Mouse (Mus musculus): ENCODE measurements around the gene Fam43a.

Fam43a gene

GRCm38 (mm10) chr16:30633906-30634746 lies 34.6 kb downstream of the Fam43a start:
- DNase-seq: no peak

- DNase-seq: no peak
Observed at GRCm38 (mm10) chr16:30638586-30638985, 39.1 kb downstream of the Fam43a start.

GRCm38 (mm10) chr16:30640591-30640990 lies 41.1 kb downstream of the Fam43a start:
- DNase-seq: no peak

- DNase-seq: no peak
Observed at GRCm38 (mm10) chr16:30641408-30641807, 41.9 kb downstream of the Fam43a start.

GRCm38 (mm10) chr16:30642229-30642628 lies 42.7 kb downstream of the Fam43a start:
- DNase-seq: no peak

GRCm38 (mm10) chr16:30644981-30645380 lies 45.5 kb downstream of the Fam43a start:
- DNase-seq: no peak

GRCm38 (mm10) chr16:30645841-30646558 lies 46.5 kb downstream of the Fam43a start:
- DNase-seq: no peak

- DNase-seq: no peak
Observed at GRCm38 (mm10) chr16:30646856-30647255, 47.3 kb downstream of the Fam43a start.

- DNase-seq: no peak
Observed at GRCm38 (mm10) chr16:30651292-30651691, 51.8 kb downstream of the Fam43a start.
